Mouse (Mus musculus) stomach, postnatal 0 days (tissue): ENCODE measurements around the gene Rasgrf1. TPM values are rescaled to one million over a fixed set of nuclear protein-coding genes. Genes with fewer than 3 reads are reported as not detected.

ENCODE experiments used
- ATAC-seq: fragments of 200-750 bp; cut with Nextera tagmentation; 2 replicates; pipeline ENCODE4 v1.8.0; 2017; ENCODE audit not compliant: low FRiP score, low TSS enrichment
- DNase-seq: peaks from one replicate; pipeline ENCODE4 v3.0.0-alpha.2; 2016; ENCODE audit warnings: low spot score
- H3K27ac ChIP-seq: fragments of 300-500 bp; sonication (generic); replicated peaks from 2 replicates; pipeline ENCODE4 v1.5.1; 2014; ENCODE audit warnings: mild to moderate bottlenecking, control low read depth
- H3K27me3 ChIP-seq: fragments of 300-500 bp; sonication (generic); 2 replicates; pipeline ENCODE4 v1.6.1; 2014; ENCODE audit warnings: low read length; ENCODE audit not compliant: control insufficient read depth, insufficient read depth
- H3K36me3 ChIP-seq: fragments of 300-500 bp; sonication (generic); 2 replicates; pipeline ENCODE4 v1.6.1; 2014; ENCODE audit warnings: low read length, mixed read lengths; ENCODE audit not compliant: control insufficient read depth, insufficient read depth
- H3K4me1 ChIP-seq: fragments of 300-500 bp; sonication (generic); replicated peaks from 2 replicates; pipeline ENCODE4 v1.6.1; 2014; ENCODE audit warnings: antibody characterized with exemption; ENCODE audit not compliant: control insufficient read depth, insufficient read depth
- H3K4me2 ChIP-seq: fragments of 300-500 bp; sonication (generic); replicated peaks from 2 replicates; pipeline ENCODE4 v1.6.1; 2014; ENCODE audit warnings: low read depth, mild to moderate bottlenecking, control low read depth, moderate library complexity
- H3K4me3 ChIP-seq: fragments of 300-500 bp; sonication (generic); 2 replicates; pipeline ENCODE4 v1.5.1; 2014; ENCODE audit warnings: low read depth, low read length, control low read depth
- H3K9ac ChIP-seq: fragments of 300-500 bp; sonication (generic); 2 replicates; pipeline ENCODE4 v1.6.1; 2014; ENCODE audit warnings: mild to moderate bottlenecking, low read length, control low read depth, mixed read lengths
- H3K9me3 ChIP-seq: fragments of 300-500 bp; sonication (generic); 2 replicates; pipeline ENCODE4 v1.6.1; 2016; ENCODE audit warnings: low read length; ENCODE audit not compliant: control insufficient read depth
- CTCF ChIP-seq: IDR thresholded peaks from 2 replicates; pipeline ENCODE4 v1.5.1; 2016; ENCODE audit warnings: antibody characterized with exemption, low read depth, mild to moderate bottlenecking, moderate library complexity
- EP300 ChIP-seq: optimal IDR thresholded peaks from 2 replicates; pipeline ENCODE3; 2016; ENCODE audit warnings: antibody characterized with exemption
- WGBS: fragments of 180-500 bp; shearing (Covaris S2); extraction: QIAGEN DNeasy Blood & Tissue Kit; methylation state at CpG from one replicate; pipeline ENCODE4 v1.1.7; 2014; 5-methylcytosine and 5-hydroxymethylcytosine counted together
- polyA plus RNA-seq: library from polyadenylated mRNA; unstranded; fragments of >200 nt; fragmentation: Nextera tagmentation; extraction: Ambion mirVana; gene quantifications from 2 replicates; pipeline ENCODE4 v1.2.1, GENCODE M21; 2015

Gene Rasgrf1
- polyA plus RNA-seq, 1 experiment from 2014 or later = 0.13 TPM

- TF ChIP-seq EP300 (no peak), CTCF (no peak)
Measured at GRCm38 (mm10) chr9:90045191-90045590, 135.5 kb downstream of the Rasgrf1 start.

GRCm38 (mm10) chr9:90047937-90048627, 138.4 kb downstream of the Rasgrf1 start:
- DNase-seq (no peak), ATAC-seq (peak; percentile 86)
- 47% methylated on average over 5 of the region's 5 CpGs for WGBS
- Histone ChIP-seq H3K9ac (no peak overlapping the region), H3K4me2 (no peak overlapping the region), H3K27ac (no peak overlapping the region), H3K9me3 (no peaks in the 10 kb centered on the region), H3K4me3 (no peak overlapping the region), H3K4me1 (no peaks in the 10 kb centered on the region), H3K27me3 (no peaks in the 10 kb centered on the region), H3K36me3 (no peaks in the 10 kb centered on the region)
- no peak for TF ChIP-seq CTCF
- TF ChIP-seq EP300 = no peak

More at GRCm38 (mm10) chr9:90045191-90045590, 135.5 kb downstream of the Rasgrf1 start:
- Histone ChIP-seq H3K4me3 (no peak overlapping the region), H3K27ac (no peak overlapping the region), H3K4me2 (no peak overlapping the region), H3K9ac (no peak overlapping the region), H3K27me3 (no peaks in the 10 kb centered on the region), H3K36me3 (no peaks in the 10 kb centered on the region), H3K9me3 (no peaks in the 10 kb centered on the region), H3K4me1 (no peaks in the 10 kb centered on the region)
- 68% methylated on average over 7 of the region's 7 CpGs for WGBS
- ATAC-seq (no peak), DNase-seq (no peak)

- Histone ChIP-seq H3K27me3 (no peaks in the 10 kb centered on the region), H3K4me2 (peak within 1 kb of the TSS; percentile 78), H3K27ac (peak within 1 kb of the TSS; percentile 79), H3K4me3 (peak within 1 kb of the TSS; percentile 61), H3K4me1 (no peaks in the 10 kb centered on the region), H3K9me3 (no peaks in the 10 kb centered on the region), H3K36me3 (no peaks in the 10 kb centered on the region), H3K9ac (peak within 1 kb of the TSS; percentile 73)
- no peak for DNase-seq
- no peak for ATAC-seq
- WGBS = 79% methylated on average over 2 of the region's 2 CpGs
- TF ChIP-seq CTCF = no peak
- TF ChIP-seq EP300 = no peak
Measured at GRCm38 (mm10) chr9:90053852-90054251, 144.1 kb downstream of the Rasgrf1 start, which contains the start of gene Ctsh. Gene Ctsh (plus strand): TSS chr9:90054152.

GRCm38 (mm10) chr9:90054371-90055145, 144.8 kb downstream of the Rasgrf1 start:
- ATAC-seq = peak; percentile 98
- under 1% methylated on average over 34 of the region's 37 CpGs for WGBS

GRCm38 (mm10) chr9:90055409-90055808, 145.7 kb downstream of the Rasgrf1 start:
- Histone ChIP-seq H3K36me3 (no peaks in the 10 kb centered on the region), H3K9me3 (no peaks in the 10 kb centered on the region), H3K27me3 (no peaks in the 10 kb centered on the region), H3K27ac (no peak overlapping the region), H3K9ac (no peak overlapping the region), H3K4me1 (no peaks in the 10 kb centered on the region), H3K4me3 (peak overlapping the region; percentile 61), H3K4me2 (peak overlapping the region; percentile 78)
- no peak for ATAC-seq
- no peak for TF ChIP-seq CTCF
- TF ChIP-seq EP300 = no peak
- no peak for DNase-seq
- WGBS = 45% methylated on average over 5 of the region's 5 CpGs

More at GRCm38 (mm10) chr9:90054371-90055145, 144.8 kb downstream of the Rasgrf1 start:
- DNase-seq = peak; percentile 89
- Histone ChIP-seq H3K4me3 (peak overlapping the region; percentile 61), H3K9me3 (no peaks in the 10 kb centered on the region), H3K27ac (peak overlapping the region; percentile 79), H3K27me3 (no peaks in the 10 kb centered on the region), H3K4me2 (peak overlapping the region; percentile 78), H3K4me1 (no peaks in the 10 kb centered on the region), H3K36me3 (no peaks in the 10 kb centered on the region), H3K9ac (peak overlapping the region; percentile 73)
- TF ChIP-seq EP300 (no peak), CTCF (peak; percentile 77)
